Mouse (Mus musculus) small intestine, adult 2 months (tissue): ENCODE measurements around the gene Kpnb1.

Source experiments
- CTCF ChIP-seq: fragments of 200-500 bp; IDR thresholded peaks from 2 replicates; pipeline ENCODE4 v1.5.1; 2012; ENCODE audit warnings: low read depth, mild to moderate bottlenecking, control low read depth, inconsistent platforms, low read length, moderate library complexity, mixed read lengths; ENCODE audit not compliant: insufficient replicate concordance, insufficient read length; ENCODE audit errors: extremely low read depth
- POLR2A ChIP-seq: fragments of 200-500 bp; IDR thresholded peaks from 2 replicates; pipeline ENCODE4 v1.6.1; 2012; ENCODE audit warnings: low read depth, mild to moderate bottlenecking, control low read depth, inconsistent platforms, low read length, moderate library complexity

- TF ChIP-seq CTCF (no peak), POLR2A (peak; percentile 20; the same call in 1 of the 2 replicates)
Measured at GRCm38 (mm10) chr11:97126645-97127468, 60.8 kb downstream of the Kpnb1 start.
